Mouse (Mus musculus): ENCODE measurements around the gene Usp25. TPM values are rescaled to one million over a fixed set of nuclear protein-coding genes. Genes with fewer than 3 reads are reported as not detected.

Usp25 gene
- polyA plus RNA-seq, 1 experiment from 2014 or later = 14.1 TPM

GRCm38 (mm10) chr16:77099018-77099869, 85.7 kb downstream of the Usp25 start:
- 0 out of 2 replicates have a peak overlapping the region, but pooled peaks have one; percentile 61 for H3K27ac ChIP-seq (replicated peaks)
- H3K4me1 ChIP-seq (replicated peaks) = peaks cover 9% of the 10 kb centered on the region; the same call in 1 of the 2 replicates
- no peaks in the 10 kb centered on the region for H3K27me3 ChIP-seq
- WGBS = 41% methylated on average over 8 of the region's 8 CpGs
- H3K9me3 ChIP-seq = no peaks in the 10 kb centered on the region
- peak; percentile 87 for ATAC-seq (ENCODE audit: low read depth)
- H3K4me2 ChIP-seq = peak overlapping the region; percentile 7; the same call in 1 of the 2 replicates
- no peak overlapping the region for H3K9ac ChIP-seq
- no peak overlapping the region for H3K4me3 ChIP-seq
- H3K36me3 ChIP-seq = peaks cover 19% of the 10 kb centered on the region

- no peak overlapping the region for H3K27ac ChIP-seq (replicated peaks)
- H3K27me3 ChIP-seq = no peaks in the 10 kb centered on the region
- H3K9me3 ChIP-seq = no peaks in the 10 kb centered on the region
- no peak for ATAC-seq (ENCODE audit: low read depth)
- H3K36me3 ChIP-seq = peaks cover 6% of the 10 kb centered on the region; the same call in 1 of the 2 replicates
- H3K4me2 ChIP-seq = no peak overlapping the region
- H3K9ac ChIP-seq = no peak overlapping the region
- no peak overlapping the region for H3K4me3 ChIP-seq
- H3K4me1 ChIP-seq (replicated peaks) = peaks cover 9% of the 10 kb centered on the region; the same call in 1 of the 2 replicates
- 91% methylated on average over 5 of the region's 5 CpGs for WGBS
These were observed 90.2 kb downstream of the Usp25 start for GRCm38 (mm10) chr16:77103637-77104264.

- Histone ChIP-seq H3K4me3 (no peak overlapping the region), H3K4me1 (replicated peaks) (no peaks in the 10 kb centered on the region), H3K27ac (replicated peaks) (no peak overlapping the region), H3K36me3 (peaks cover 32% of the 10 kb centered on the region), H3K27me3 (no peaks in the 10 kb centered on the region), H3K9ac (no peak overlapping the region), H3K9me3 (no peaks in the 10 kb centered on the region), H3K4me2 (no peak overlapping the region)
- ATAC-seq (ENCODE audit: low read depth) = no peak
- 73% methylated on average over 1 of the region's 1 CpGs for WGBS
These were observed 97.8 kb downstream of the Usp25 start for GRCm38 (mm10) chr16:77111268-77111667.

- Histone ChIP-seq H3K9me3 (no peaks in the 10 kb centered on the region), H3K27me3 (no peaks in the 10 kb centered on the region), H3K9ac (no peak overlapping the region), H3K4me2 (no peak overlapping the region), H3K27ac (replicated peaks) (no peak overlapping the region), H3K4me1 (replicated peaks) (peaks cover 10% of the 10 kb centered on the region), H3K36me3 (no peaks in the 10 kb centered on the region), H3K4me3 (no peak overlapping the region)
- no peak for ATAC-seq (ENCODE audit: low read depth)
- 66% methylated on average over 1 of the region's 1 CpGs for WGBS
These were observed 112.4 kb downstream of the Usp25 start for GRCm38 (mm10) chr16:77125908-77126307.

GRCm38 (mm10) chr16:77128683-77129082, 115.2 kb downstream of the Usp25 start:
- Histone ChIP-seq H3K9ac (no peak overlapping the region), H3K27me3 (no peaks in the 10 kb centered on the region), H3K9me3 (no peaks in the 10 kb centered on the region), H3K27ac (replicated peaks) (no peak overlapping the region), H3K4me3 (no peak overlapping the region), H3K4me1 (replicated peaks) (peaks cover 10% of the 10 kb centered on the region), H3K36me3 (no peaks in the 10 kb centered on the region), H3K4me2 (no peak overlapping the region)
- 0 out of 2 replicates have a peak, but pooled peaks have one; percentile 32 for ATAC-seq (ENCODE audit: low read depth)
- WGBS = 31% methylated on average over 5 of the region's 5 CpGs

GRCm38 (mm10) chr16:77133055-77133454, 119.5 kb downstream of the Usp25 start:
- Histone ChIP-seq H3K9ac (no peak overlapping the region), H3K4me3 (no peak overlapping the region), H3K36me3 (no peaks in the 10 kb centered on the region), H3K4me1 (replicated peaks) (peaks cover 10% of the 10 kb centered on the region), H3K9me3 (peaks cover 5% of the 10 kb centered on the region; the same call in 1 of the 2 replicates), H3K4me2 (no peak overlapping the region), H3K27ac (replicated peaks) (no peak overlapping the region), H3K27me3 (no peaks in the 10 kb centered on the region)
- ATAC-seq (ENCODE audit: low read depth) = no peak
- 83% methylated on average over 5 of the region's 5 CpGs for WGBS

- Histone ChIP-seq H3K4me3 (no peak overlapping the region), H3K27ac (replicated peaks) (no peak overlapping the region), H3K9ac (no peak overlapping the region), H3K36me3 (no peaks in the 10 kb centered on the region), H3K4me2 (no peak overlapping the region), H3K9me3 (peaks cover 8% of the 10 kb centered on the region; the same call in 1 of the 2 replicates), H3K27me3 (no peaks in the 10 kb centered on the region), H3K4me1 (replicated peaks) (no peaks in the 10 kb centered on the region)
- WGBS = 94% methylated on average over 7 of the region's 7 CpGs
- ATAC-seq (ENCODE audit: low read depth) = no peak
These were observed 127.1 kb downstream of the Usp25 start for GRCm38 (mm10) chr16:77140651-77141050.

GRCm38 (mm10) chr16:77146801-77147200, 133.3 kb downstream of the Usp25 start:
- Histone ChIP-seq H3K4me1 (replicated peaks) (no peaks in the 10 kb centered on the region), H3K4me3 (no peak overlapping the region), H3K9ac (no peak overlapping the region), H3K9me3 (0 out of 2 replicates have a peak, but pooled peaks cover 3% of the 10 kb centered on the region), H3K36me3 (no peaks in the 10 kb centered on the region), H3K27me3 (no peaks in the 10 kb centered on the region), H3K27ac (replicated peaks) (no peak overlapping the region), H3K4me2 (no peak overlapping the region)
- no peak for ATAC-seq (ENCODE audit: low read depth)
- WGBS = 94% methylated on average over 5 of the region's 5 CpGs

GRCm38 (mm10) chr16:77150338-77150737, 136.8 kb downstream of the Usp25 start:
- no peaks in the 10 kb centered on the region for H3K9me3 ChIP-seq
- WGBS = 72% methylated on average over 8 of the region's 8 CpGs
- H3K9ac ChIP-seq = no peak overlapping the region
- H3K4me3 ChIP-seq = no peak overlapping the region
- no peaks in the 10 kb centered on the region for H3K4me1 ChIP-seq (replicated peaks)
- H3K36me3 ChIP-seq = no peaks in the 10 kb centered on the region
- H3K27ac ChIP-seq (replicated peaks) = peak overlapping the region; percentile 23; the same call in 1 of the 2 replicates
- H3K27me3 ChIP-seq = no peaks in the 10 kb centered on the region
- H3K4me2 ChIP-seq = no peak overlapping the region
- ATAC-seq (ENCODE audit: low read depth) = no peak

- 81% methylated on average over 4 of the region's 4 CpGs for WGBS
- Histone ChIP-seq H3K27ac (replicated peaks) (peak overlapping the region; percentile 23; the same call in 1 of the 2 replicates), H3K4me2 (no peak overlapping the region), H3K36me3 (no peaks in the 10 kb centered on the region), H3K4me1 (replicated peaks) (no peaks in the 10 kb centered on the region), H3K27me3 (no peaks in the 10 kb centered on the region), H3K9me3 (no peaks in the 10 kb centered on the region), H3K4me3 (no peak overlapping the region), H3K9ac (no peak overlapping the region)
- ATAC-seq (ENCODE audit: low read depth) = no peak
These were observed 137.4 kb downstream of the Usp25 start for GRCm38 (mm10) chr16:77150884-77151283.

- no peak for ATAC-seq (ENCODE audit: low read depth)
- H3K36me3 ChIP-seq = no peaks in the 10 kb centered on the region
- H3K27me3 ChIP-seq = no peaks in the 10 kb centered on the region
- no peak overlapping the region for H3K9ac ChIP-seq
- no peak overlapping the region for H3K4me3 ChIP-seq
- H3K4me2 ChIP-seq = no peak overlapping the region
- 92% methylated on average over 1 of the region's 1 CpGs for WGBS
- no peaks in the 10 kb centered on the region for H3K9me3 ChIP-seq
- H3K4me1 ChIP-seq (replicated peaks) = no peaks in the 10 kb centered on the region
- no peak overlapping the region for H3K27ac ChIP-seq (replicated peaks)
These were observed 138.8 kb downstream of the Usp25 start for GRCm38 (mm10) chr16:77152288-77152687.

GRCm38 (mm10) chr16:77153216-77153715, 139.8 kb downstream of the Usp25 start:
- H3K9ac ChIP-seq = no peak overlapping the region
- H3K27me3 ChIP-seq = no peaks in the 10 kb centered on the region
- WGBS = 78% methylated on average over 1 of the region's 1 CpGs
- H3K27ac ChIP-seq (replicated peaks) = no peak overlapping the region
- H3K4me3 ChIP-seq = no peak overlapping the region
- no peaks in the 10 kb centered on the region for H3K9me3 ChIP-seq
- ATAC-seq (ENCODE audit: low read depth) = no peak
- no peak overlapping the region for H3K4me2 ChIP-seq
- no peaks in the 10 kb centered on the region for H3K36me3 ChIP-seq
- H3K4me1 ChIP-seq (replicated peaks) = no peaks in the 10 kb centered on the region
